Mouse (Mus musculus) hindbrain, embryonic 12.5 days (tissue): ENCODE measurements at regions not wholly inside any gene's neighbourhood (a gene's known extent, or its start where the extent isn't known, plus 50 kb on each side); places are given as distances from the start of the nearest gene placed in this dataset.

Experiments used
- ATAC-seq: fragments of 200-750 bp; cut with Nextera tagmentation; 2 replicates; pipeline ENCODE4 v1.8.0; 2017; ENCODE audit warnings: moderate TSS enrichment; ENCODE audit not compliant: low FRiP score
- H3K27ac ChIP-seq: fragments of 300-500 bp; sonication (generic); 2 replicates; pipeline ENCODE4 v1.5.1; 2016; ENCODE audit warnings: mild to moderate bottlenecking
- H3K27me3 ChIP-seq: fragments of 300-500 bp; sonication (generic); 2 replicates; pipeline ENCODE4 v1.6.1; 2016; ENCODE audit warnings: mild to moderate bottlenecking
- H3K36me3 ChIP-seq: fragments of 300-500 bp; sonication (generic); 2 replicates; pipeline ENCODE4 v1.6.1; 2016; ENCODE audit warnings: mild to moderate bottlenecking
- H3K4me1 ChIP-seq: fragments of 300-500 bp; sonication (generic); 2 replicates; pipeline ENCODE4 v1.6.1; 2016
- H3K4me2 ChIP-seq: fragments of 300-500 bp; sonication (generic); replicated peaks from 2 replicates; pipeline ENCODE4 v1.6.1; 2016; ENCODE audit warnings: mild to moderate bottlenecking
- H3K4me3 ChIP-seq: fragments of 300-500 bp; sonication (generic); 2 replicates; pipeline ENCODE4 v1.5.1; 2016; ENCODE audit warnings: mild to moderate bottlenecking
- H3K9ac ChIP-seq: fragments of 300-500 bp; sonication (generic); 2 replicates; pipeline ENCODE4 v1.6.1; 2016; ENCODE audit warnings: mild to moderate bottlenecking, moderate library complexity
- H3K9me3 ChIP-seq: fragments of 300-500 bp; sonication (generic); replicated peaks from 2 replicates; pipeline ENCODE4 v1.6.1; 2016; ENCODE audit warnings: mild to moderate bottlenecking
- WGBS: fragments of 180-500 bp; shearing (Covaris S2); methylation state at CpG from one replicate; pipeline ENCODE4 v1.1.7; 2016; 5-methylcytosine and 5-hydroxymethylcytosine counted together

GRCm38 (mm10) chr5:68572816-68573215, 541.2 kb downstream of the Grxcr1 start:
- Histone ChIP-seq H3K9me3 (no peaks in the 10 kb centered on the region), H3K4me3 (no peak overlapping the region), H3K4me1 (no peaks in the 10 kb centered on the region), H3K27ac (no peak overlapping the region), H3K27me3 (no peaks in the 10 kb centered on the region), H3K36me3 (no peaks in the 10 kb centered on the region), H3K9ac (no peak overlapping the region), H3K4me2 (no peak overlapping the region)
- no peak for ATAC-seq
- WGBS = 95% methylated on average over 5 of the region's 5 CpGs

DNA sequence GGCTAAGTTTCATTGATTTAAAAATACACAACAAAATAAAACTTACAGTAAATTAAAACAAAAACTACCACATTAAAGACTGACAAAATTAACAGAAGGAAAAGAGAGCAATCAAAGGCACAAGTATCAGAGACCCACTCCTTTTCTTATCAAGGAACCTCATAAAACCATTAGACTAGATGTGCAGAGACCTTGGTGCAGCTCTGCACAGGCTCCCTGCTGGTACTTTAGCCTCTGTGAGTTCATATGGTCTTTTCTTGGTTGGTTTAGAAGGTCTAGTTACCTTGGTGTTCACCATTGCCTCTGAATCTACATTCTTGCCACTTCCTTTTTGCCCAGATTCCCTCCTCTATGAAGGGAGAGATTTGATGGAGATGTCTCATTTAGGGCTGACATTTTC, 544.2 kb downstream of the Grxcr1 start:
- Histone ChIP-seq H3K4me3 (no peak overlapping the region), H3K36me3 (no peaks in the 10 kb centered on the region), H3K9ac (no peak overlapping the region), H3K9me3 (no peaks in the 10 kb centered on the region), H3K27ac (no peak overlapping the region), H3K27me3 (no peaks in the 10 kb centered on the region), H3K4me1 (no peaks in the 10 kb centered on the region), H3K4me2 (no peak overlapping the region)
- no peak for ATAC-seq

DNA sequence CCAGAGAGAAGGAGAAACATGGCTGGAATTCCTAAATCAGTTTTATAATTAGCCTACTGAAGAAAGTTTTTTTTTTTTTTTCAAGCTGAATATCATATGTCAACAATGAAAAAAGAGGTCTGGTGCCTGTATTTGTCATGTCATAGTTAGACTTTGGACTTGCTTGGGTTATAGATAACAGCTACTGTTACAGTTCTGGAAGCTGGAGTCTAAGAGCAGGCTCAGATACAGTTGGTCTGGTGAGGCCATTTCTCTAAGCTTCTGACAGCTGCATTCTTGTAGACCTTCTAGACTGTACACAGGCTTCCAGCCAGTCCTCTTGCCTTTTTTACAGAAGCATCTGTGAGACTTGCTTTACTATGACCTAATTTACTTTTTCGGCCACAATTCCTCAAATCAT, 546.9 kb downstream of the Grxcr1 start:
- 97% methylated on average over 1 of the region's 1 CpGs for WGBS
- no peak overlapping the region for H3K27ac ChIP-seq
- ATAC-seq = no peak
- no peak overlapping the region for H3K4me2 ChIP-seq
- H3K36me3 ChIP-seq = no peaks in the 10 kb centered on the region
- H3K9me3 ChIP-seq = no peaks in the 10 kb centered on the region
- no peaks in the 10 kb centered on the region for H3K27me3 ChIP-seq
- H3K4me1 ChIP-seq = no peaks in the 10 kb centered on the region
- no peak overlapping the region for H3K4me3 ChIP-seq
- H3K9ac ChIP-seq = no peak overlapping the region

- no peak for ATAC-seq
- H3K36me3 ChIP-seq = no peaks in the 10 kb centered on the region
- no peak overlapping the region for H3K4me2 ChIP-seq
- no peak overlapping the region for H3K27ac ChIP-seq
- H3K27me3 ChIP-seq = no peaks in the 10 kb centered on the region
- no peak overlapping the region for H3K4me3 ChIP-seq
- no peaks in the 10 kb centered on the region for H3K9me3 ChIP-seq
- WGBS = 75% methylated on average over 3 of the region's 3 CpGs
- H3K4me1 ChIP-seq = no peaks in the 10 kb centered on the region
- H3K9ac ChIP-seq = no peak overlapping the region
Observed at GRCm38 (mm10) chr5:68592423-68592822, 560.8 kb downstream of the Grxcr1 start.

DNA sequence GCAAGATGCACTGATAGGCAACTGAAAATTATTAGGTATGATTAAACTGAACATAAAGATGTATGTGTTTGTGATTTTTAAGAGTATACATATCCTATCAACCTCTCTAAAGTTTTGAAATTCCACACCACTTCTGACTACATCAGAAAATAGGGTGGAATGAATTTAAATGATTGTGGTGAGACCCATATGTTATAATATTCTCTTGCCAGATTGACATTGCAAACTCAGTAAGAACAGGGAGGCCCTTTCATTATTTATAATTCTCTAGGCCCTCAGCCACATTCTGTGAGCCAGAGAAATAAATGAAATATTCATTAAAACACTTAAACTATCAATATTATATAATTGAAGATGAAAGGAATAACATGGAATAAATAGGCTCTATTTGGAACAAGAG, 586.8 kb downstream of the Grxcr1 start:
- H3K27me3 ChIP-seq = no peaks in the 10 kb centered on the region
- H3K27ac ChIP-seq = no peak overlapping the region
- no peak for ATAC-seq

DNA sequence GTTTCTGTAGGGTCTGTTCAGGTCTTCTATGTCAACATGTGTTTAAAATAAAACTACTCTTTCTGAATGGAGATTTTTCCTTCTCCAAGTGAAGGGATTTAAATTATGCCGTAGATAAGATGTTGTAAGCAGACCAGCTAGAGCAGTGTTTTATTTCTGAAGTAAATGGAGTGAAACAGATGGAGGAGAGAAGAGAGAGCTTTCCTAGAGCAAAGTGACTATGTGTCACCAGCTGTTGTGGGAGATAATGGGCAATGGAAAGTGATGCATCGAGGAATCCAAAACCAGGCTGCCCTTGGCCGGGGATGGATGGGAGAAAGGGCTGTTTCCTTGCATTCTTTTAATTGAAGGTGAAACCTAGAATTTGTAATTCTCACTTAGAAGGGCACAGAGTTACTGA, 603.8 kb downstream of the Grxcr1 start:
- Histone ChIP-seq H3K4me2 (no peak overlapping the region), H3K4me1 (no peaks in the 10 kb centered on the region), H3K27ac (no peak overlapping the region), H3K4me3 (no peak overlapping the region), H3K9me3 (no peaks in the 10 kb centered on the region), H3K36me3 (no peaks in the 10 kb centered on the region), H3K27me3 (no peaks in the 10 kb centered on the region), H3K9ac (no peak overlapping the region)
- ATAC-seq = no peak
- 81% methylated on average over 3 of the region's 3 CpGs for WGBS

More for the DNA sequence above, 586.8 kb downstream of the Grxcr1 start:
- Histone ChIP-seq H3K9me3 (no peaks in the 10 kb centered on the region), H3K4me1 (no peaks in the 10 kb centered on the region), H3K4me2 (no peak overlapping the region), H3K9ac (no peak overlapping the region), H3K4me3 (no peak overlapping the region), H3K36me3 (no peaks in the 10 kb centered on the region)

GRCm38 (mm10) chr5:68672834-68673233, 641.2 kb downstream of the Grxcr1 start:
- no peak for ATAC-seq
- WGBS = 96% methylated on average over 3 of the region's 3 CpGs

GRCm38 (mm10) chr5:68701342-68701741, 640.1 kb downstream of the Kctd8 start:
- ATAC-seq = no peak
- Histone ChIP-seq H3K9ac (no peak overlapping the region), H3K9me3 (no peaks in the 10 kb centered on the region), H3K4me3 (no peak overlapping the region), H3K4me1 (no peaks in the 10 kb centered on the region), H3K4me2 (no peak overlapping the region), H3K27ac (no peak overlapping the region), H3K27me3 (no peaks in the 10 kb centered on the region), H3K36me3 (no peaks in the 10 kb centered on the region)
- 72% methylated on average over 3 of the region's 3 CpGs for WGBS

More at GRCm38 (mm10) chr5:68672834-68673233, 641.2 kb downstream of the Grxcr1 start:
- Histone ChIP-seq H3K4me1 (no peaks in the 10 kb centered on the region), H3K27ac (no peak overlapping the region), H3K4me2 (no peak overlapping the region), H3K9me3 (no peaks in the 10 kb centered on the region), H3K27me3 (no peaks in the 10 kb centered on the region), H3K36me3 (no peaks in the 10 kb centered on the region), H3K9ac (no peak overlapping the region), H3K4me3 (no peak overlapping the region)

DNA sequence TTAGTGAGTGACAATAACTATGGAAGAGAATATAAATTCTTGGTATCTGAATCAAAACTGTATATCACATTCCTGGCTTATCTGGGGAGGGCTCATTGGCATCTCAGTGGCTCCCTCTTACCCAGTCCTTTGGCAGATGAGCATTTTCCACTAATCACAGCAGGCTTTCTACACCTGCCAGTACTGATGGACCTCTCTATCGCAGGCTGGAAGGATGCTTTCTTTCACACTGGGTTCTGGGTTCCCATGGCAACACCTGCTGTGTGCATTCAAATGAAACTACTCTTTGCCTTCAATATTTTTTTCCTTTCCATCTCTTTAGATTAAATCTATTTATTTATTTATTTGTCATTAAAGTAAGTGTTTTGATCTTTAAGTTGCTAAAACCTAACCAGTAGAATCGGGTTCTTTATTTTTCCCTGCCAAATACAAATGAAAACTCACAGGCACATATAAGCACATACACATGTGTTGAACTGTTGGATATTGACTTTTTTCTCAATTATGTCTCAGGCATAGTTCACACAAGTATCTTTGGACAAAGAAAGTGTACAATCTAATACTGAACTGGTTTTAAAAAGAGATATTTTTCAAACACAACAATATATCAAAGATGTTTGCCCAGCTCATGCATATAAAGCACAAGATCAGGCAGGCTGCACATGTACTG, 635.9 kb downstream of the Kctd8 start:
- Histone ChIP-seq H3K36me3 (no peaks in the 10 kb centered on the region), H3K4me2 (no peak overlapping the region), H3K9ac (no peak overlapping the region), H3K27ac (no peak overlapping the region), H3K4me3 (no peak overlapping the region), H3K9me3 (no peaks in the 10 kb centered on the region), H3K27me3 (no peaks in the 10 kb centered on the region), H3K4me1 (no peaks in the 10 kb centered on the region)
- WGBS = 54% methylated on average over 2 of the region's 2 CpGs
- ATAC-seq = peak; percentile 75; the same call in 1 of the 2 replicates

DNA sequence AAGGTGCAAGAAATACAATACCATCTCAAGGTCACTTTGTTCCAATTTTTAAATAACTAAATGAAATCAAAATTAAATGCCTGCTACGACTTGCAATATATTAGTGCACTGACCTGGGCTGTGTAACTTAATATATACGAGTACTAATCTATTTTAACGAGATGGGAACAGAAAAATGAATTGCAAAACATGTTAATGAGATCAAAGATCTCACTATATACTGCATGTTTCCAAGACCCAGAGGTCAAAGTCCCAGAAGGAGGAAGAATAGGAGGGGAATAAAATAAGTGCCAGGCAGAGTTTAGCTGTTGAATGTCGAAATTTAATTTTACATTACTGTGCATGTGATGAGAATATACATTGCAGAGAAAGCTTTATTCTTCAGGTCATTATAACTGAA, 614.7 kb downstream of the Kctd8 start:
- Histone ChIP-seq H3K27ac (no peak overlapping the region), H3K4me1 (no peaks in the 10 kb centered on the region), H3K9ac (no peak overlapping the region), H3K4me2 (no peak overlapping the region), H3K9me3 (no peaks in the 10 kb centered on the region), H3K27me3 (no peaks in the 10 kb centered on the region), H3K4me3 (no peak overlapping the region), H3K36me3 (no peaks in the 10 kb centered on the region)
- ATAC-seq = no peak
- 75% methylated on average over 4 of the region's 4 CpGs for WGBS

DNA sequence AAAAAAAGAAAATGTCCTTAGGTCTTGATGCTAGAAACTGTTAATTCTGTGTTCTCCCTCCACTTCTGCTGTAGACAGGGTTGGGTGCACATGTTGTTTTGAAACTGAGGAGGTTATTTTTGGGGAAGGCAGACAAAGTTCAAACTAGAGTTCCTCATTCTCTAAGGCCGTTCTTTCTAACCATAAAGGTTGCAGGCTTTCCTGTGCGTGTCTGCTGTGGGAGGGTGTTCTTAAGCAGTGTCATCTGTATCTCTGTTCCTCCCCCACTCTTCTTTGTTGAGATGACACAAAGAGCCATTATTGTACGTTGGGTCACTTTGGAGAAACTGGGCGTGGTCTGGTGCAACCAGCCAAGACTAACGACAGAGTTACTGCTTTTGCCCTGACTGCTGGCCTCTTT, 606.3 kb downstream of the Kctd8 start:
- Histone ChIP-seq H3K36me3 (no peaks in the 10 kb centered on the region), H3K9ac (no peak overlapping the region), H3K27me3 (no peaks in the 10 kb centered on the region), H3K4me2 (no peak overlapping the region), H3K27ac (no peak overlapping the region), H3K4me3 (no peak overlapping the region), H3K9me3 (no peaks in the 10 kb centered on the region), H3K4me1 (no peaks in the 10 kb centered on the region)
- 31% methylated on average over 5 of the region's 5 CpGs for WGBS
- no peak for ATAC-seq

DNA sequence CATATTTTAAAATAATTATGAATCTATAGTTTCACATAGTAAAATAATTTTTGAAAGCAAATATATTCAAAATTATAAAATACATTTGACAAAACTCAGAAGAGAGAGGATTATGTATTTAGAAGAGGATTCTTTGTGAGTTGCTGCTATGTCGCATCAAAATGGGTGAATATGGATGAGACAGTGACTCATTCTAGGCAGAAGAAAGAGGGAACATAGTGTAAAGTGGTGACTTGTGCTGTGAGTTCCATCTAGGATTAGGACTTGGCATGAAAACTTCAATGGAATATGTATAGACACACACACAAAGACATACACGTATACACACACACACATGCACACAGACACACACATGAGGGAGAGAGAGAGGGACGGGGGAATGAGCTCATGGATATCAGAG, 591.0 kb downstream of the Kctd8 start:
- H3K9ac ChIP-seq = no peak overlapping the region
- 88% methylated on average over 3 of the region's 3 CpGs for WGBS

DNA sequence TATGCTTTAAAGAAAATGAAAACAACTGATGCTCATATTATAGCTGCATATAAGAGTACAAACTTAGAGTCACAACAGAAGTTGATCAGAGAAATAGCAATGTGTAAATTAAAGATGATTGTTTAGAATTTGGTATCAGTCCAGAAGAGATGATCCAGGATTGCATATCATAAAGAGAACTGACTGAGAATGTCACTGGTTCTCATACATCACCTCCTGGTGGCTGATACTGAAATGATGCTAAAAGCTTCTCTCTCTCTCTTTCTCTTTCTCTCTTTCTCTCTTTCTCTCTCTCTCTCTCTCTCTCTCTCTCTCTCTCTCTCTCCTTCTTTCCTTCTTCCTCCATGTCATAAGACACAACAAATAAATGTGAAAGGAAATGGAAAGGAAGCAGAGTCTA, 588.5 kb downstream of the Kctd8 start:
- no peak for ATAC-seq
- H3K27ac ChIP-seq = no peak overlapping the region
- H3K36me3 ChIP-seq = no peaks in the 10 kb centered on the region
- no peak overlapping the region for H3K4me3 ChIP-seq
- no peaks in the 10 kb centered on the region for H3K4me1 ChIP-seq
- H3K4me2 ChIP-seq = no peak overlapping the region
- H3K9me3 ChIP-seq = no peaks in the 10 kb centered on the region
- H3K9ac ChIP-seq = no peak overlapping the region
- no peaks in the 10 kb centered on the region for H3K27me3 ChIP-seq

More for the DNA sequence above, 591.0 kb downstream of the Kctd8 start:
- Histone ChIP-seq H3K27me3 (no peaks in the 10 kb centered on the region), H3K4me3 (no peak overlapping the region), H3K9me3 (no peaks in the 10 kb centered on the region), H3K27ac (no peak overlapping the region), H3K4me1 (no peaks in the 10 kb centered on the region), H3K4me2 (no peak overlapping the region), H3K36me3 (no peaks in the 10 kb centered on the region)
- no peak for ATAC-seq
